Mouse (Mus musculus): ENCODE measurements around the gene P2ry14. TPM values are rescaled to one million over a fixed set of nuclear protein-coding genes. Genes with fewer than 3 reads are reported as not detected.
"Not testable (repeated sequence)": the region's sequence is repeated elsewhere in the genome, so short reads cannot be mapped to it uniquely, and the experiment has no call there.

The P2ry14 gene
- polyA plus RNA-seq, 1 experiment = 8.0 TPM

DNA sequence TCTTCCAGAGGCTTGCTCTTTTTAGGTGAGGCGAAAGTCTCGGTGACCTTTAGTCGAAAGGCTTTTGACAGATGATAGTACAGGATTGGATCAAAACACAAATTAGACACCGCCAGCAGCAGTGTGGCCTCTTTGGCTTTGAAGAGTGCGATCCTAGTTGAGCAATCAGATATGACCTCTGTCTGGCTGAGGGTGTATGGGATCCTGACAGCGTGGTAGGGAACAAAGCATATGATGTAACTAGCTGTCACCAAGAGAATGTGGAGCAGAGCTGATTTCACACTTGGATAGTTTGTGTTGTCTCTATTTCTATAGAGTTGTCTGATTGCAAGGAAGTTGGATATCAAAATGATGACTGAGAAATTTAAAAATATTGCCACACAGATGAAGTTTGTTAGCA is 56.0 kb downstream of the P2ry14 start:
- Histone ChIP-seq H3K4me3 (replicated peaks; ENCODE audit: extremely low read depth, low read depth, low read length) (no peak overlapping the region), H3K4me1 (ENCODE audit: control insufficient read depth, insufficient read depth, low read length) (no peaks in the 10 kb centered on the region; the same call in 1 of the 2 replicates)
- TF ChIP-seq CTCF (IDR thresholded peaks at IDR 0.05; ENCODE audit: insufficient read depth, low read length) (no peak), POLR2A (IDR thresholded peaks at IDR 0.05; ENCODE audit: borderline replicate concordance, extremely low read depth, low read depth, low read length) (no peak)
- 59% methylated on average over 6 of the region's 6 CpGs for WGBS
- no peak for DNase-seq

DNA sequence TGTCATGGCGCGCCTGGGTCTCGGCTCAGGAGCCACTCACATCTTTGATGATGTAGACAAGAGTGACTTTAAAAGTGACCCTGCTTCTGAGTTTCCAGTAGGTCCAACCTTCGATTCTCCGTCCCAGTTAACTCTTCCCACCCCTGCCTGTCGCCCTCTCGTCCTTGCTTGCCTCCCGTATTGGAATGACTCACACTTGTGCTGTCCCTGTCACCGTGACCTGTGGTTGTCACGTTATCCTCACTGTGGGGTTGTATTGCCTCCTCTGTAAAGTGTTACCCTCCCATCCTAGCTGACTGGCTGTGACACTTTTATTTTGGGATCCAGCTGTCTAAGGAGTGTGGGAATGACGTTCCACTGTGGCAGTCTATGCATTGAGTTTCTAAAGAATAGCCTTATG is 60.7 kb downstream of the P2ry14 start:
- Histone ChIP-seq H3K4me1 (ENCODE audit: control insufficient read depth, insufficient read depth, low read length) (no peaks in the 10 kb centered on the region; the same call in 1 of the 2 replicates), H3K4me3 (replicated peaks; ENCODE audit: extremely low read depth, low read depth, low read length) (no peak overlapping the region)
- WGBS = 77% methylated on average over 11 of the region's 11 CpGs
- DNase-seq = no peak
- TF ChIP-seq POLR2A (IDR thresholded peaks at IDR 0.05; ENCODE audit: borderline replicate concordance, extremely low read depth, low read depth, low read length) (no peak), CTCF (IDR thresholded peaks at IDR 0.05; ENCODE audit: insufficient read depth, low read length) (no peak)

DNA sequence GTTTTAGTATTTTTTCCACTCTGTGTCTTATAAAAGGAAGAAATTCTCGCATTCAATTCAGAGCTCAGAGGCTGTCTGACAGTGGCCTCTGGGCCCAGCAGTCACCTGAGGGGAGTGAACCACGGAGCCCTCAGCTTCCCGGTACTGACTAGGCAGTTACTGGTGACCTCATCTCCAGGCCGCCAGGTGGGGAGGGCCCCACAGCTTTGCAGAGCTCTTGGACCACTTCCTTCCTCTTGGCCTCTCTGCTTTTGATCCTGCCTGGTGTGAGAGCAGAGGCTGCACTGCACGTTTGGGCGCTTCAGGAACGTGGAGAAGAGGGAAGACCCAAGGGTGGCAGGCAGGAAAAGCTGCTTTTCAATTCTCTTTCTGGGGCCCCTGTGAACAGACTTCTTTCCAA is 72.5 kb downstream of the P2ry14 start:
- TF ChIP-seq CTCF (IDR thresholded peaks at IDR 0.05; ENCODE audit: insufficient read depth, low read length) = no peak
- TF ChIP-seq POLR2A (IDR thresholded peaks at IDR 0.05; ENCODE audit: borderline replicate concordance, extremely low read depth, low read depth, low read length) = no peak
- 16% methylated on average over 7 of the region's 7 CpGs for WGBS
- H3K4me1 ChIP-seq (ENCODE audit: control insufficient read depth, insufficient read depth, low read length) = no peaks in the 10 kb centered on the region
- no peak overlapping the region for H3K4me3 ChIP-seq (replicated peaks; ENCODE audit: extremely low read depth, low read depth, low read length)
- no peak for DNase-seq

DNA sequence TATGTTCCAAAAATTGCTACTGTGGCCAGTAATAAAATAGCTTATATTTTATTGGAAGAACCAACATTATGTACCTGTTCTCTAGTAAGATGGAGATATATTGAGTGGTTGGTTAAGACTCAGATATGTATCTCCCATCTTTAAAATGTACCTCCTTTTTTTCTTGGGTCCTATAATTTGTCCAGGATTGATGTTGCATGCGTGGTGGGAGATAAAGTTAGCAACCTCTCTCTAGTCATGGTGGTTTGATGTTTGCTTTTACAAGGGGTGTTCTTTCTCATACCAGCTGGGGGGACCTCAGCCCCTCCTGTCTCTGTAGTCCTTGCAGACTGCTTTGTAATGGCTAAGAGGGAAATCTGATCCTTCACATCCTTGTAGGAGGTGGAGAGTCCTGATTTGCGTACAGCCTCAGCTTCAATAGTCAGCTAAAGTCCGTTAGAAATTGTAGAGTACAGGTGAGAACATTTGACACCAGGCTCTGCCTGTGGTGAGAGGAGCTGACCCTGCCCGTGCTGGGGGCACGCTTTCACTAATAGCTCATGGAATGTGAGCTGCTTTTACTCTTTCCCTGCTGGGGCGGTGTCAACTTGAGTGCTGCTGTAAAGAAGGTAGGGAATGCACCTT is 73.0 kb downstream of the P2ry14 start:
- H3K4me3 ChIP-seq (replicated peaks; ENCODE audit: extremely low read depth, low read depth, low read length) = no peak overlapping the region
- no peak for TF ChIP-seq CTCF (IDR thresholded peaks at IDR 0.05; ENCODE audit: insufficient read depth, low read length)
- no peak for TF ChIP-seq POLR2A (IDR thresholded peaks at IDR 0.05; ENCODE audit: borderline replicate concordance, extremely low read depth, low read depth, low read length)
- WGBS = 41% methylated on average over 6 of the region's 6 CpGs
- no peak for DNase-seq
- H3K4me1 ChIP-seq (ENCODE audit: control insufficient read depth, insufficient read depth, low read length) = no peaks in the 10 kb centered on the region

DNA sequence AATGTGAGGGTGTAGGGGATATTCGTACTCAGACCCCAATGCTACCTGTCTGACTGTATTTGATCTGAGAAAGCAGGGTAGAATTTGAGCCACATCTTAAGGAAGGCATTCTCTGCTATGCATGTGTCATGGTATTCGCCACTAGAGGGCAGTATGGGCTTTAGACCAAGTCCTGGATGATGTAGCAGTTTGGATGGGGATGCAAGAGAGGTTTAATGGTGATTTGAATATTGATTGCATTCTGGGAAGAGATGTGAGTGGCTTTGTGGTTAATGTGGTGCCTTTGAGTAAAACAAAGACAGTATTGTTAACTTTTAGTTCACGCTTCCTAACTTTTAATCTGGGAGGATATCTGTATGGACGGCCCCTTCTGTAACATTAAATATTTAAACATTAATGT is 74.1 kb downstream of the P2ry14 start:
- Histone ChIP-seq H3K4me3 (replicated peaks; ENCODE audit: extremely low read depth, low read depth, low read length) (no peak overlapping the region), H3K4me1 (ENCODE audit: control insufficient read depth, insufficient read depth, low read length) (no peaks in the 10 kb centered on the region)
- peak; percentile 15 for DNase-seq
- TF ChIP-seq CTCF (IDR thresholded peaks at IDR 0.05; ENCODE audit: insufficient read depth, low read length) (peak; percentile 40), POLR2A (IDR thresholded peaks at IDR 0.05; ENCODE audit: borderline replicate concordance, extremely low read depth, low read depth, low read length) (no peak)
- 40% methylated on average over 4 of the region's 4 CpGs for WGBS

DNA sequence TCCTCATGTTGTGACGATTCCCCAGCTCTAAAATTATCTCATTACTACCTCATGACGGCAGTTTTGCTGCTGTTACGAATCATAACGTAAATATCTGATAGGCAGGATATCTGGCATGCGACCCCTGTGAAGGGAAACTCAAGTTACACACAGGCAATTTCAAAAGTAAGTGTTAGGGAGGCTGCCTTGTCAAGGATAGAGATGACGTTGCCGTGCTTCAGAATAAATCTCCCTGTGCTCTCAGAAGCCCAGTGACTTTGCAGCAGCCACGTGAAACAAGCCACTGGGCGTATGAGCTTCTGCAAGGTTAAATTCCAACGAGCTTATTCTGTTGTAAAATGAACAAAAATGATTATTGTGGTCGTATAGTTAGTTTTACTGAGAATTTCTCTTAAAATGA is 74.8 kb downstream of the P2ry14 start:
- no peak for DNase-seq
- 52% methylated on average over 11 of the region's 11 CpGs for WGBS
- Histone ChIP-seq H3K4me3 (replicated peaks; ENCODE audit: extremely low read depth, low read depth, low read length) (no peak overlapping the region), H3K4me1 (ENCODE audit: control insufficient read depth, insufficient read depth, low read length) (no peaks in the 10 kb centered on the region)
- no peak for TF ChIP-seq CTCF (IDR thresholded peaks at IDR 0.05; ENCODE audit: insufficient read depth, low read length)
- no peak for TF ChIP-seq POLR2A (IDR thresholded peaks at IDR 0.05; ENCODE audit: borderline replicate concordance, extremely low read depth, low read depth, low read length)

DNA sequence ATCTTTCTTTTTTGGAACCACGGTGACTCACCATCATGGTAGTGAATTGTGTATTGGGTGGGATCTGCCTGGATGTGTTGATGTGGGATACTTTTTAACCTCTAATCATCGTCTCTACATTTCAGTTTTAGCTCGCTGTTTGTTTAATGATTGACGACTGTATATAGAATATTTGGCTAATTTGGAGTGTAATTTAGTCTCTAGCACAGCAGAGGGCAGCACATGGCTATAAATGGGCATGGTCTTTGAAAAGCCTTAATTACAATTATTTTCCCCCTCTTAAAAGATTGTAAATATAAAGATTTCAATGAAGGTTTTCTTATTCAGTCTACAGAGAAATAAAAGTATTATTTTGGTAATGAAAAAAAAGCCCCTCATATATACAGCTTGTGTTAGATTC is 76.1 kb downstream of the P2ry14 start:
- WGBS = 26% methylated on average over 4 of the region's 4 CpGs
- no peak for DNase-seq
- no peaks in the 10 kb centered on the region for H3K4me1 ChIP-seq (ENCODE audit: control insufficient read depth, insufficient read depth, low read length)
- no peak overlapping the region for H3K4me3 ChIP-seq (replicated peaks; ENCODE audit: extremely low read depth, low read depth, low read length)
- no peak for TF ChIP-seq POLR2A (IDR thresholded peaks at IDR 0.05; ENCODE audit: borderline replicate concordance, extremely low read depth, low read depth, low read length)
- TF ChIP-seq CTCF (IDR thresholded peaks at IDR 0.05; ENCODE audit: insufficient read depth, low read length) = peak; percentile 20; the same call in 1 of the 2 replicates

DNA sequence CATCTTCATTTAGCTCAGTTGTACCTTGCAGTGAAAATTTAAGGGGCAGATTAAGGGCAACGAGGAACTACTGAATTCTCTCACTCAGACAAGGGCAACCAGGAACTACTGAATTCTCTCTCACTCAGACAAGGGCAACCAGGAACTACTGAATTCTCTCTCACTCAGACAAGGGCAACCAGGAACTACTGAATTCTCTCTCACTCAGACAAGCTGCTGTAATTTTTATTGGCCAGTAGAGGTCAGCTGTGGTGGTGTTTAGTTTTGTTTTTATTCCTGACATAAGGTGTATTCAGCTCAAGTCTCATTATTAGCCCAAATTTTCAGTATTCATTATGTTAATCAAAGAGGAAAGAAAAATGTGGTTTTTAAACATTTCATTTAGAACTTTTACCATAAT is 84.3 kb downstream of the P2ry14 start:
- H3K4me3 ChIP-seq (replicated peaks; ENCODE audit: extremely low read depth, low read depth, low read length); H3K4me1 ChIP-seq (ENCODE audit: control insufficient read depth, insufficient read depth, low read length); DNase-seq: not testable (repeated sequence)
- WGBS = 51% methylated on average over 1 of the region's 1 CpGs

DNA sequence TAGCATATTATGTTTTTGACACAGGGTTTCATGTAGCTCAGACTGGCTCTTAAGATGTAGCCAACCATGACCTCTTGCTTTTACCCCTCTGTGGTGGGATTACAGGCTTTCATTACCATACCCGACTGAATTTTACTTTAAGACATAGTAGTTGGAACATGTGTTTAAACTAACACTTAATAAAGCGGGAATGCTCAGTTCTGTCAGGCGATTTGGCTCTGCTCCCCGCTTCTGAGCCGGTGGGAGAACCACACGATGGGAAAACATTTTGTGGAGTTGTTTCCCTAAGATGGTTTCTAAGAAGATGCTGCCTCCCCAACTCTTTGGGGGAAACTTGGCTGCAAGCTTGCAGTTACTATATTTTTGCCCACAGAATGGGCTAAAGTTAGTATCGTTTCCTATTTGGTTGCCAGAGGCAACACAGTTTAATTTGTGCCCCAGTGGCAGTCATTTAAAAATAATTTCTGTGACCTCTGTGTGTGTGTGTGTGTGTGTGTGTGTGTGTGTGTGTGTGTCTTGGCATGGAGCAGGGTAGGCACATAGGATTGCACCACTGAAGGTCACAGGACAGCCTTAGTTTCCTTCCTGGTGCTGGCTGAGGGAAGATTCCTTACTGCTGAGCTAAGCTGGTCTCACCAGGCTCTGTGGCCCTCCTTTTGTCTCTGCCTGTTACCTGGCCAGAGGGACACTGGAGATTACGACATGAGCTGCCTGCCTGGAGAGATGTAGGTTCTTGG is 86.7 kb downstream of the P2ry14 start:
- H3K4me3 ChIP-seq (replicated peaks; ENCODE audit: extremely low read depth, low read depth, low read length) = no peak overlapping the region
- no peak for DNase-seq

DNA sequence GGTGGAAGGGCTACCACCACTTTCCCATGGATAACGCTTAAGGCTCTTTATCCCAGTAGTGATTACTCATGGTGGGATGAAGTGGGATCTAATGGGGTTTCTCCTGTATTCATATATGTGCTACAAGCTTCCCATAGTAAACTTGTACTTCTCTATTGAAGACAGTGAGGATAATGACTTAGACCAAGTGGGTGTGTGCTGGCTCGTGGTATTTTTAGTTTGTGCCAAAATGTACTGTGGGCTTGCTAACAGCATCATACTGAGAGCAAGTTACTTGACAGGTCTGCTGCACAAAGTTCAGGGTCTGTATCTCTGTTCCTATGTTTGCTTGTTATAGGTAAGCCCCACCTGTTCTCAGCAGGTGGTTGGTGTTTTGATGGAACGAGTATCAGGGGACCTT is 87.5 kb downstream of the P2ry14 start:
- 82% methylated on average over 3 of the region's 3 CpGs for WGBS
- no peak overlapping the region for H3K4me3 ChIP-seq (replicated peaks; ENCODE audit: extremely low read depth, low read depth, low read length)
- no peak for DNase-seq
- H3K4me1 ChIP-seq (ENCODE audit: control insufficient read depth, insufficient read depth, low read length) = no peaks in the 10 kb centered on the region
- TF ChIP-seq POLR2A (IDR thresholded peaks at IDR 0.05; ENCODE audit: borderline replicate concordance, extremely low read depth, low read depth, low read length) (no peak), CTCF (IDR thresholded peaks at IDR 0.05; ENCODE audit: insufficient read depth, low read length) (no peak)

More for the DNA sequence above, 86.7 kb downstream of the P2ry14 start:
- WGBS = 49% methylated on average over 8 of the region's 8 CpGs
- no peaks in the 10 kb centered on the region for H3K4me1 ChIP-seq (ENCODE audit: control insufficient read depth, insufficient read depth, low read length)
- TF ChIP-seq POLR2A (IDR thresholded peaks at IDR 0.05; ENCODE audit: borderline replicate concordance, extremely low read depth, low read depth, low read length) (no peak), CTCF (IDR thresholded peaks at IDR 0.05; ENCODE audit: insufficient read depth, low read length) (no peak)

Other genes with a start within 250 kb of the P2ry14 start
- 0.71 and 1.1 TPM in 2 replicates for gene Med12l, start 147.8 kb downstream of the P2ry14 start, polyA plus RNA-seq (2012; rRNA removed)
- gene Gpr171, start 51.8 kb downstream of the P2ry14 start, polyA plus RNA-seq (2012; rRNA removed) = 0.86 and 0.90 TPM in 2 replicates
- 5.2 TPM in 1 of 2 replicates, not detected in the other for gene Gpr87, start 41.5 kb upstream of the P2ry14 start, polyA plus RNA-seq (2012; rRNA removed)
- 3.0 TPM in 2 replicates for gene P2ry13, start 57.3 kb upstream of the P2ry14 start, polyA plus RNA-seq (2012; rRNA removed)
- gene P2ry12, start 109.3 kb upstream of the P2ry14 start, polyA plus RNA-seq (2012; rRNA removed) = 3.0 and 4.6 TPM in 2 replicates
- 2.4 and 3.5 TPM in 2 replicates for gene Igsf10, start 190.8 kb upstream of the P2ry14 start, polyA plus RNA-seq (2012; rRNA removed)

All from lung, adult 2 months (tissue).